Mouse (Mus musculus) bone marrow macrophage, adult 2 months (primary cell): ENCODE data around the gene Fzd4. TPM values are rescaled to one million over a fixed set of nuclear protein-coding genes. Genes with fewer than 3 reads are reported as not detected.

Source experiments
- H3K27ac ChIP-seq: 2 replicates; pipeline ENCODE4 v1.5.1; 2012; ENCODE audit warnings: low read depth, low read length; ENCODE audit not compliant: insufficient read depth
- H3K4me1 ChIP-seq: 2 replicates; pipeline ENCODE4 v1.6.1; 2012; ENCODE audit warnings: low read length; ENCODE audit not compliant: control insufficient read depth, insufficient read depth
- H3K4me3 ChIP-seq: 2 replicates; pipeline ENCODE4 v1.5.1; 2012; ENCODE audit warnings: mild to moderate bottlenecking, low read length, moderate library complexity; ENCODE audit not compliant: insufficient read depth
- CTCF ChIP-seq: IDR thresholded peaks from 2 replicates; pipeline ENCODE4 v1.5.1; 2012; ENCODE audit warnings: low read depth, mild to moderate bottlenecking, low read length, moderate library complexity
- POLR2A ChIP-seq: IDR thresholded peaks from 2 replicates; pipeline ENCODE4 v1.6.1; 2012; ENCODE audit warnings: mild to moderate bottlenecking, low read depth, low read length, borderline replicate concordance
- polyA plus RNA-seq: library from polyadenylated mRNA; stranded (reverse); fragments of >200 nt; gene quantifications from 2 replicates; pipeline ENCODE4 v1.2.4, GENCODE M21; 2012; ENCODE audit not compliant: missing spikeins, insufficient read depth, insufficient read length

The Fzd4 gene
- polyA plus RNA-seq, 1 experiment = 0.19 TPM

GRCm38 (mm10) chr7:89441291-89441690, 37.1 kb downstream of the Fzd4 start:
- Histone ChIP-seq H3K27ac (no peak overlapping the region), H3K4me1 (peaks cover 20% of the 10 kb centered on the region), H3K4me3 (no peak overlapping the region)
- TF ChIP-seq CTCF (no peak), POLR2A (no peak)

GRCm38 (mm10) chr7:89442242-89442641, 38.1 kb downstream of the Fzd4 start:
- H3K4me3 ChIP-seq = no peak overlapping the region
- TF ChIP-seq POLR2A (no peak), CTCF (no peak)
- peaks cover 20% of the 10 kb centered on the region for H3K4me1 ChIP-seq

GRCm38 (mm10) chr7:89445137-89445536, 41.0 kb downstream of the Fzd4 start:
- TF ChIP-seq CTCF (no peak), POLR2A (no peak)
- no peak overlapping the region for H3K27ac ChIP-seq
- peaks cover 30% of the 10 kb centered on the region for H3K4me1 ChIP-seq
- no peak overlapping the region for H3K4me3 ChIP-seq

More at GRCm38 (mm10) chr7:89442242-89442641, 38.1 kb downstream of the Fzd4 start:
- H3K27ac ChIP-seq = no peak overlapping the region

- TF ChIP-seq POLR2A (no peak), CTCF (no peak)
- no peak overlapping the region for H3K4me3 ChIP-seq
- H3K27ac ChIP-seq = no peak overlapping the region
- peaks cover 12% of the 10 kb centered on the region for H3K4me1 ChIP-seq
These were observed 46.2 kb downstream of the Fzd4 start for GRCm38 (mm10) chr7:89450312-89450711.

- no peak overlapping the region for H3K27ac ChIP-seq
- H3K4me1 ChIP-seq = no peaks in the 10 kb centered on the region
- TF ChIP-seq CTCF (no peak), POLR2A (no peak)
- H3K4me3 ChIP-seq = no peak overlapping the region
These were observed 52.4 kb downstream of the Fzd4 start for GRCm38 (mm10) chr7:89456380-89457076.

- Histone ChIP-seq H3K4me1 (peaks cover 6% of the 10 kb centered on the region), H3K27ac (no peak overlapping the region), H3K4me3 (no peak overlapping the region)
- TF ChIP-seq POLR2A (no peak), CTCF (no peak)
These were observed 55.5 kb downstream of the Fzd4 start for GRCm38 (mm10) chr7:89459691-89460090.

- Histone ChIP-seq H3K4me1 (peaks cover 6% of the 10 kb centered on the region), H3K4me3 (no peak overlapping the region), H3K27ac (no peak overlapping the region)
- TF ChIP-seq POLR2A = no peak
- no peak for TF ChIP-seq CTCF
These were observed 56.8 kb downstream of the Fzd4 start for GRCm38 (mm10) chr7:89460911-89461310.

GRCm38 (mm10) chr7:89461351-89461750, 57.2 kb downstream of the Fzd4 start:
- TF ChIP-seq POLR2A (no peak), CTCF (no peak)
- Histone ChIP-seq H3K4me3 (no peak overlapping the region), H3K4me1 (peaks cover 6% of the 10 kb centered on the region), H3K27ac (no peak overlapping the region)

Other genes with a start within 250 kb of the Fzd4 start
- gene Tmem135, start 133 bp upstream of the Fzd4 start, polyA plus RNA-seq = 48.2 and 58.4 TPM in 2 replicates
- gene Prss23, start 122.8 kb downstream of the Fzd4 start, polyA plus RNA-seq = 0.84 and 2.2 TPM in 2 replicates
- gene Me3, start 228.0 kb downstream of the Fzd4 start, polyA plus RNA-seq = 0.21 TPM in 1 of 2 replicates, not detected in the other